Comparison of ENCODE assay signal across 8 mouse cellular contexts in genomic region chr3:88949786-88950575, GRCm38 (mm10). TPM values are rescaled to one million over a fixed set of nuclear protein-coding genes. Genes with fewer than 3 reads are reported as not detected.
DNase-seq lines count a peak whose midpoint lies in the region; ATAC-seq and TF ChIP-seq lines count a peak whose summit lies in the region.

No protein-coding gene starts in this region.

- H3K27me3 ChIP-seq in C2C12 (ENCODE audit: control insufficient read depth, insufficient read depth, insufficient read length), result no peaks in the 10 kb centered on the region
- H3K27me3 ChIP-seq in heart, embryonic 10.5 days (ENCODE audit: insufficient read depth, poor library complexity, severe bottlenecking), result no peaks in the 10 kb centered on the region
- no peaks in the 10 kb centered on the region for H3K27me3 ChIP-seq in kidney, embryonic 14.5 days (ENCODE audit: control insufficient read depth, insufficient read depth, low read length)

- peaks cover 92% of the 10 kb centered on the region for H3K79me2 ChIP-seq in C2C12 (ENCODE audit: control insufficient read depth, insufficient read depth)

- peak overlapping the region; percentile 85 for H3K9ac ChIP-seq in kidney, embryonic 14.5 days (ENCODE audit: low read depth, low read length)

- no peak for TF ChIP-seq CTCF in C2C12 (IDR thresholded peaks at IDR 0.05; ENCODE audit: control insufficient read depth, insufficient read depth, insufficient read length)
- no peak for TF ChIP-seq CTCF in bone marrow macrophage, adult 2 months (IDR thresholded peaks at IDR 0.05; ENCODE audit: low read depth, low read length)
- no peak for TF ChIP-seq CTCF in embryonic fibroblast, embryonic 13.5 days (IDR thresholded peaks at IDR 0.05; ENCODE audit: borderline replicate concordance, insufficient read depth, low read length)

- DNase-seq in heart, embryonic 10.5 days (ENCODE audit: low spot score), result peak; percentile 96
- DNase-seq in liver, result peak; percentile 95
- peak; percentile 24 to 62 for DNase-seq in monocyte, adult 2 months (ENCODE audit: low read depth in 1 of 2, low spot score in 2 of 2)
- peak; percentile 75 to 82 for DNase-seq in spleen, postnatal 14 days (ENCODE audit: low spot score in 2 of 2)

- peaks cover 81% of the 10 kb centered on the region for H3K79me3 ChIP-seq in C2C12 (ENCODE audit: low read depth)

- peak; percentile 94 for ATAC-seq in kidney, embryonic 14.5 days (ENCODE audit: low FRiP score, low TSS enrichment)

- under 1% methylated on average over 54 of the region's 92 CpGs for WGBS in heart, embryonic 10.5 days
- WGBS in kidney, embryonic 14.5 days, result under 1% methylated on average over 59 of the region's 92 CpGs

- peaks cover 18% of the 10 kb centered on the region for H3K4me1 ChIP-seq in bone marrow macrophage, adult 2 months (ENCODE audit: control insufficient read depth, insufficient read depth, low read length)
- H3K4me1 ChIP-seq in embryonic fibroblast, embryonic 13.5 days (ENCODE audit: control insufficient read depth, insufficient read depth, low read length), result peaks cover 3% of the 10 kb centered on the region; the same call in 1 of the 2 replicates
- peaks cover 26% of the 10 kb centered on the region for H3K4me1 ChIP-seq in heart, embryonic 10.5 days
- H3K4me1 ChIP-seq in kidney, embryonic 14.5 days (ENCODE audit: control insufficient read depth, insufficient read depth, low read length), result peaks cover 19% of the 10 kb centered on the region

- H3K36me3 ChIP-seq in C2C12 (ENCODE audit: control insufficient read depth, insufficient read depth), result no peaks in the 10 kb centered on the region
- H3K36me3 ChIP-seq in heart, embryonic 10.5 days, result no peaks in the 10 kb centered on the region
- no peaks in the 10 kb centered on the region for H3K36me3 ChIP-seq in kidney, embryonic 14.5 days (ENCODE audit: control insufficient read depth, insufficient read depth, low read length)

- H3K4me2 ChIP-seq in kidney, embryonic 14.5 days (replicated peaks; ENCODE audit: low read depth, low read length), result peak overlapping the region; percentile 68

- H3K27ac ChIP-seq in bone marrow macrophage, adult 2 months (ENCODE audit: insufficient read depth, low read depth, low read length), result peak overlapping the region; percentile 92
- peak overlapping the region; percentile 94 for H3K27ac ChIP-seq in embryonic fibroblast, embryonic 13.5 days (ENCODE audit: insufficient read depth, low read length)
- peak overlapping the region; percentile 100 for H3K27ac ChIP-seq in heart, embryonic 10.5 days
- peak overlapping the region; percentile 98 for H3K27ac ChIP-seq in kidney, embryonic 14.5 days (ENCODE audit: low read depth, low read length)

- peak overlapping the region; percentile 83 for H3ac ChIP-seq in C2C12 (ENCODE audit: control insufficient read depth, insufficient read length, low read depth)

- peak overlapping the region; percentile 81 for H3K4me3 ChIP-seq in C2C12 (ENCODE audit: insufficient read depth, poor library complexity, severe bottlenecking)
- H3K4me3 ChIP-seq in bone marrow macrophage, adult 2 months (ENCODE audit: insufficient read depth, low read length), result peak overlapping the region; percentile 86
- H3K4me3 ChIP-seq in embryonic fibroblast, embryonic 13.5 days (ENCODE audit: insufficient read depth, low read length), result peak overlapping the region; percentile 71
- peak overlapping the region; percentile 91 for H3K4me3 ChIP-seq in heart, embryonic 10.5 days
- peak overlapping the region; percentile 71 for H3K4me3 ChIP-seq in kidney, embryonic 14.5 days (ENCODE audit: low read length)

- H3K9me3 ChIP-seq in heart, embryonic 10.5 days, result no peaks in the 10 kb centered on the region
- no peaks in the 10 kb centered on the region for H3K9me3 ChIP-seq in kidney, embryonic 14.5 days (ENCODE audit: control insufficient read depth, low read length)

- TF ChIP-seq POLR2A in bone marrow macrophage, adult 2 months (IDR thresholded peaks at IDR 0.05; ENCODE audit: borderline replicate concordance, low read depth, low read length), result 0 out of 2 replicates have a peak, but pooled peaks have one; percentile 7
- peak; percentile 98 for TF ChIP-seq POLR2A in embryonic fibroblast, embryonic 13.5 days (IDR thresholded peaks at IDR 0.05; ENCODE audit: low read depth, low read length)

TF ChIP-seq in C2C12, 6 proteins besides CTCF, POLR2A, EP300 and RAD21:
- TF ChIP-seq MYOG (IDR thresholded peaks at IDR 0.05; ENCODE audit: control insufficient read depth, extremely low read depth, insufficient read length) (no peak), MAX (IDR thresholded peaks at IDR 0.05) (peak; percentile 56)
TF ChIP-seq in C2C12: peak in this region for 1.

RNA-seq across cellular contexts. Expression of gene Ash1l, which starts 0.4 kb away (rescaled TPM):
- 5.4 TPM for polyA plus RNA-seq in C2C12 (2012; fragmentation: generic; extraction: Trizol)
- 21.6 and 23.1 TPM in 2 replicates for polyA plus RNA-seq in bone marrow macrophage, adult 2 months (2012; ENCODE audit: insufficient read depth, insufficient read length, missing spikeins)
- polyA plus RNA-seq in embryonic fibroblast, embryonic 13.5 days (2011; ENCODE audit: insufficient read length, low read depth, missing spikeins), result 47.4 and 50.1 TPM in 2 replicates
- 14.1 and 14.5 TPM in 2 replicates for polyA plus RNA-seq in heart, embryonic 10.5 days (2016; fragmentation: Nextera tagmentation; extraction: Ambion mirVana)
- 20.0 and 27.2 TPM in 2 replicates for polyA plus RNA-seq in kidney, embryonic 14.5 days (2014; fragmentation: Nextera tagmentation; extraction: Ambion mirVana)

RNA-seq across cellular contexts. Expression of gene Dap3, which starts 1.0 kb away (rescaled TPM):
- polyA plus RNA-seq in C2C12 (2012; fragmentation: generic; extraction: Trizol), result 123 TPM
- polyA plus RNA-seq in bone marrow macrophage, adult 2 months (2012; ENCODE audit: insufficient read depth, insufficient read length, missing spikeins), result 62.1 and 64.9 TPM in 2 replicates
- polyA plus RNA-seq in embryonic fibroblast, embryonic 13.5 days (2011; ENCODE audit: insufficient read length, low read depth, missing spikeins), result 111 and 136 TPM in 2 replicates
- polyA plus RNA-seq in heart, embryonic 10.5 days (2016; fragmentation: Nextera tagmentation; extraction: Ambion mirVana), result 148 and 158 TPM in 2 replicates
- 149 and 160 TPM in 2 replicates for polyA plus RNA-seq in kidney, embryonic 14.5 days (2014; fragmentation: Nextera tagmentation; extraction: Ambion mirVana)

RNA-seq across cellular contexts. Expression of gene Msto1, which starts 36.2 kb away (rescaled TPM):
- polyA plus RNA-seq in C2C12 (2012; fragmentation: generic; extraction: Trizol), result 52.0 TPM
- polyA plus RNA-seq in bone marrow macrophage, adult 2 months (2012; ENCODE audit: insufficient read depth, insufficient read length, missing spikeins), result 10.1 and 11.8 TPM in 2 replicates
- polyA plus RNA-seq in embryonic fibroblast, embryonic 13.5 days (2011; ENCODE audit: insufficient read length, low read depth, missing spikeins), result 21.5 and 27.5 TPM in 2 replicates
- polyA plus RNA-seq in heart, embryonic 10.5 days (2016; fragmentation: Nextera tagmentation; extraction: Ambion mirVana), result 74.1 and 75.9 TPM in 2 replicates
- 40.9 and 63.2 TPM in 2 replicates for polyA plus RNA-seq in kidney, embryonic 14.5 days (2014; fragmentation: Nextera tagmentation; extraction: Ambion mirVana)

Comparison
In these comparisons a context has a peak if more than half of its experiments do, and no peak if none do; other contexts are left out.
1. Peak in every context shown above with its lines: DNase-seq, ATAC-seq, H3K4me3 ChIP-seq and H3K27ac ChIP-seq.
2. DNase-seq: peak in every context shown above with its lines; median percentile 96 in heart, embryonic 10.5 days; 95 in liver; 78 in spleen, postnatal 14 days; 43 in monocyte, adult 2 months.